Mouse (Mus musculus) limb, embryonic 10.5 days (tissue): ENCODE data around the gene Opcml. TPM values are rescaled to one million over a fixed set of nuclear protein-coding genes. Genes with fewer than 3 reads are reported as not detected.
A peak's percentile ranks its signal among the peaks of the same experiment; 100 is the strongest.

Experiments
- DNase-seq: peaks from one replicate; pipeline ENCODE4 v3.0.0-alpha.2; 2017; ENCODE audit warnings: low spot score
- H3K27ac ChIP-seq: fragments of 300-500 bp; sonication (generic); 2 replicates; pipeline ENCODE4 v1.5.1; 2016; ENCODE audit warnings: mild to moderate bottlenecking
- H3K27me3 ChIP-seq: fragments of 300-500 bp; sonication (generic); 2 replicates; pipeline ENCODE4 v1.6.1; 2016; ENCODE audit warnings: low read depth, mild to moderate bottlenecking; ENCODE audit not compliant: poor library complexity, severe bottlenecking
- H3K36me3 ChIP-seq: fragments of 300-500 bp; sonication (generic); 2 replicates; pipeline ENCODE4 v1.6.1; 2016; ENCODE audit warnings: mild to moderate bottlenecking, moderate library complexity
- H3K4me1 ChIP-seq: fragments of 300-500 bp; sonication (generic); 2 replicates; pipeline ENCODE4 v1.6.1; 2016
- H3K4me3 ChIP-seq: fragments of 300-500 bp; sonication (generic); 2 replicates; pipeline ENCODE4 v1.5.1; 2016; ENCODE audit warnings: mild to moderate bottlenecking, moderate library complexity
- H3K9me3 ChIP-seq: fragments of 300-500 bp; sonication (generic); replicated peaks from 2 replicates; pipeline ENCODE4 v1.6.1; 2016; ENCODE audit warnings: mild to moderate bottlenecking
- WGBS: fragments of 180-500 bp; shearing (Covaris S2); methylation state at CpG from one replicate; pipeline ENCODE4 v1.1.7; 2016; 5-methylcytosine and 5-hydroxymethylcytosine counted together
- polyA plus RNA-seq: library from polyadenylated mRNA; unstranded; fragments of >200 nt; fragmentation: Nextera tagmentation; extraction: Ambion mirVana; gene quantifications from 2 replicates; pipeline ENCODE4 v1.2.1, GENCODE M21; 2016

Gene Opcml
- polyA plus RNA-seq, 1 experiment from 2014 or later, result 0.46 TPM

- H3K4me1 ChIP-seq, result peaks cover 24% of the 10 kb centered on the region
- no peaks in the 10 kb centered on the region for H3K27me3 ChIP-seq
- 82% methylated on average over 8 of the region's 8 CpGs for WGBS
- no peak overlapping the region for H3K27ac ChIP-seq
- DNase-seq, result no peak
- no peaks in the 10 kb centered on the region for H3K9me3 ChIP-seq
- H3K36me3 ChIP-seq, result no peaks in the 10 kb centered on the region
- H3K4me3 ChIP-seq, result no peak overlapping the region
These were observed 513.1 kb downstream of the Opcml start for GRCm38 (mm10) chr9:28303659-28304058.

DNA sequence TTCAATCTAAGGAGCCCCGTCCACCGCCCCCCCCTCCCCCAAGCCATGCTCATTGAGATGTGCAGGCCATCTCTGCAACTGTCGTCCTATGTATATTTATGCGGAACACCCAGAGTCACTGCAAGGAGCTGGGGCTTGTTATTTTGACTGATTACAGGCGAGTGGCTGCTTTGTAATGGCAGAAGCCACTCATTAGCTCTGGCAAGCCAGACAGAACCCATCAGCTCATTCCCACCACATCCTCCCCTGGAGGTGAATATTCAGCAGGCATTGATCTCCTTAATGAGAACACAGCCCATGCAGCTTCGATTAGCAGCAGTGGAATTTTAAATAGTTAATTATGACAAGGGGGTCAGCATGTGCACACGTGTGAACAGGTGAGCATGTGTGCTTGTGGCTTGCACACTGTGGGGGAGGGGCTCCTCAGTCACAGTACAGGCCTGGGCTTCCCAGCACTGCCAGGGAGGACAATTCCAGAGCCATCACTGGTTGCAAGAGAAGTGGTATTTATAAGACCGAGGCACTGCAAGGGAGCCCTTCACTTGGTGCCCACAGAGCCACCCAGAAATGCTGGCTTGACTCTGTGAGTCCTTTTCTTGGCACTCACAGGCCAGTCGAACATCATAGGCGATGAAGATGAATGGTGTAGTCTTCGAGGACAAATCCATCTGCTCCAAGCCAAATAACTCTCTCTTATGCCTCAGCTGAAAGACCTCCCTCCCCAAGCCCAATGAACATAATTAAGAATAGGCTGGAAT is 516.0 kb downstream of the Opcml start:
- H3K27ac ChIP-seq, result 0 out of 2 replicates have a peak overlapping the region, but pooled peaks have one; percentile 25
- DNase-seq, result peak; percentile 34
- H3K4me1 ChIP-seq, result peaks cover 24% of the 10 kb centered on the region
- no peaks in the 10 kb centered on the region for H3K27me3 ChIP-seq
- H3K9me3 ChIP-seq, result no peaks in the 10 kb centered on the region
- no peak overlapping the region for H3K4me3 ChIP-seq
- 41% methylated on average over 11 of the region's 11 CpGs for WGBS
- no peaks in the 10 kb centered on the region for H3K36me3 ChIP-seq

- H3K4me3 ChIP-seq, result no peak overlapping the region
- H3K36me3 ChIP-seq, result no peaks in the 10 kb centered on the region
- no peaks in the 10 kb centered on the region for H3K9me3 ChIP-seq
- peaks cover 24% of the 10 kb centered on the region for H3K4me1 ChIP-seq
- no peak overlapping the region for H3K27ac ChIP-seq
- H3K27me3 ChIP-seq, result no peaks in the 10 kb centered on the region
- DNase-seq, result no peak
These were observed 516.5 kb downstream of the Opcml start for GRCm38 (mm10) chr9:28307122-28307430.

- H3K27ac ChIP-seq, result no peak overlapping the region
- H3K36me3 ChIP-seq, result no peaks in the 10 kb centered on the region
- 72% methylated on average over 6 of the region's 6 CpGs for WGBS
- H3K27me3 ChIP-seq, result no peaks in the 10 kb centered on the region
- DNase-seq, result no peak
- no peaks in the 10 kb centered on the region for H3K9me3 ChIP-seq
- H3K4me1 ChIP-seq, result peaks cover 24% of the 10 kb centered on the region
- no peak overlapping the region for H3K4me3 ChIP-seq
These were observed 517.0 kb downstream of the Opcml start for GRCm38 (mm10) chr9:28307481-28308050.

GRCm38 (mm10) chr9:28317881-28318280 is 527.3 kb downstream of the Opcml start:
- no peak for DNase-seq
- H3K9me3 ChIP-seq, result no peaks in the 10 kb centered on the region
- no peak overlapping the region for H3K4me3 ChIP-seq
- no peaks in the 10 kb centered on the region for H3K4me1 ChIP-seq
- H3K36me3 ChIP-seq, result no peaks in the 10 kb centered on the region
- no peak overlapping the region for H3K27ac ChIP-seq
- H3K27me3 ChIP-seq, result no peaks in the 10 kb centered on the region

- WGBS, result 86% methylated on average over 4 of the region's 4 CpGs
- Histone ChIP-seq H3K4me1 (no peaks in the 10 kb centered on the region), H3K27ac (no peak overlapping the region), H3K9me3 (no peaks in the 10 kb centered on the region), H3K36me3 (no peaks in the 10 kb centered on the region), H3K27me3 (no peaks in the 10 kb centered on the region), H3K4me3 (no peak overlapping the region)
- DNase-seq, result no peak
These were observed 528.6 kb downstream of the Opcml start for GRCm38 (mm10) chr9:28319021-28319755.

GRCm38 (mm10) chr9:28319802-28320201 is 529.2 kb downstream of the Opcml start:
- Histone ChIP-seq H3K4me1 (no peaks in the 10 kb centered on the region), H3K4me3 (no peak overlapping the region), H3K9me3 (no peaks in the 10 kb centered on the region), H3K27ac (no peak overlapping the region), H3K27me3 (no peaks in the 10 kb centered on the region), H3K36me3 (no peaks in the 10 kb centered on the region)
- WGBS, result 63% methylated on average over 1 of the region's 1 CpGs
- DNase-seq, result no peak

DNA sequence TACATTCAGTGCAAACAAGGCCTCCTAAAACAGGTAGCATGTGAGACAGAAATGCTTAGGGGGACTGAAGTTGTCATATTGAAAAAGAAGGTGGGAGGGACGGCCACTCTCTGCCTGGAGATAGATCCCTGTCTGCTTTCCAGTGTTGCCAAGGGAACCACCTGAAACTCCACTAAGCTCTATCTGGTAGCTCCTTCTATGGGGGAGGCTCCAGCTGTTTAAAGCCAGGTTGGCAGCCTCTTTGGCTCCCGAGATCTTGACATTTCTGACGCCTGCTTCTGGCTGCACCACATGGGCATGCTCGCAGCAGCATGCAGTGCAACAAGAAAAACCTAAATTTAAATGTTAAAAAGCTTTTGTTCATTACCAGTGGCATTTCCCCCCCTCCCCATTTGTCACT is 537.4 kb downstream of the Opcml start:
- Histone ChIP-seq H3K27me3 (no peaks in the 10 kb centered on the region), H3K27ac (no peak overlapping the region), H3K4me1 (no peaks in the 10 kb centered on the region), H3K4me3 (no peak overlapping the region), H3K9me3 (no peaks in the 10 kb centered on the region), H3K36me3 (no peaks in the 10 kb centered on the region)
- WGBS, result 49% methylated on average over 4 of the region's 4 CpGs
- no peak for DNase-seq

- H3K27me3 ChIP-seq, result no peaks in the 10 kb centered on the region
- 88% methylated on average over 2 of the region's 2 CpGs for WGBS
- H3K36me3 ChIP-seq, result no peaks in the 10 kb centered on the region
- H3K4me3 ChIP-seq, result no peak overlapping the region
- no peaks in the 10 kb centered on the region for H3K4me1 ChIP-seq
- H3K27ac ChIP-seq, result no peak overlapping the region
- DNase-seq, result no peak
- H3K9me3 ChIP-seq, result no peaks in the 10 kb centered on the region
These were observed 537.9 kb downstream of the Opcml start for GRCm38 (mm10) chr9:28328434-28328833.

GRCm38 (mm10) chr9:28329477-28329876 is 538.9 kb downstream of the Opcml start:
- H3K4me1 ChIP-seq, result no peaks in the 10 kb centered on the region
- no peaks in the 10 kb centered on the region for H3K9me3 ChIP-seq
- H3K27me3 ChIP-seq, result no peaks in the 10 kb centered on the region
- no peak overlapping the region for H3K27ac ChIP-seq
- no peak for DNase-seq
- no peaks in the 10 kb centered on the region for H3K36me3 ChIP-seq
- no peak overlapping the region for H3K4me3 ChIP-seq

GRCm38 (mm10) chr9:28336511-28337208 is 546.1 kb downstream of the Opcml start:
- no peak overlapping the region for H3K27ac ChIP-seq
- no peak for DNase-seq
- peaks cover 6% of the 10 kb centered on the region; the same call in 1 of the 2 replicates for H3K4me1 ChIP-seq
- H3K36me3 ChIP-seq, result no peaks in the 10 kb centered on the region
- H3K9me3 ChIP-seq, result no peaks in the 10 kb centered on the region
- no peaks in the 10 kb centered on the region for H3K27me3 ChIP-seq
- H3K4me3 ChIP-seq, result no peak overlapping the region
- WGBS, result 50% methylated on average over 10 of the region's 10 CpGs

DNA sequence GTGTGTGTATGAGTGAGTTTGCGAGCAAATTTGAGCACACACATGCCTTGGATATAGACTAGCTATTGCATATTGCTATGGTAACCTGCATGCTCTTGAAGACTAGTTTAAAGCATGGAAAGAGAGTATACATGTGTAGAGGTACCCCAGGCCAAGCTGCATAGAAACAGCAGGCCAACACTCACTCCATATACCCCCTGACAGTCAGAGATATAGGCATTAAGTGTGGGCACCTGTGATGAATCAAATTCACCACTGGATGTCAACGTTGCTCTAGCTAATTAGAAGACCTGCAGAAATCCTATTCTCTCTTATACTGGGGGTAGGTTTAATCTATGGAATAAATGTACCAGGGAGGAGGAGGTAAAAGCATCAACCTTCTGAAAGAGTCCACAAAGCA is 547.3 kb downstream of the Opcml start:
- H3K36me3 ChIP-seq, result no peaks in the 10 kb centered on the region
- WGBS, result 66% methylated on average over 2 of the region's 2 CpGs
- no peaks in the 10 kb centered on the region for H3K27me3 ChIP-seq
- no peak overlapping the region for H3K27ac ChIP-seq
- no peak overlapping the region for H3K4me3 ChIP-seq
- DNase-seq, result no peak
- peaks cover 6% of the 10 kb centered on the region; the same call in 1 of the 2 replicates for H3K4me1 ChIP-seq
- no peaks in the 10 kb centered on the region for H3K9me3 ChIP-seq

DNA sequence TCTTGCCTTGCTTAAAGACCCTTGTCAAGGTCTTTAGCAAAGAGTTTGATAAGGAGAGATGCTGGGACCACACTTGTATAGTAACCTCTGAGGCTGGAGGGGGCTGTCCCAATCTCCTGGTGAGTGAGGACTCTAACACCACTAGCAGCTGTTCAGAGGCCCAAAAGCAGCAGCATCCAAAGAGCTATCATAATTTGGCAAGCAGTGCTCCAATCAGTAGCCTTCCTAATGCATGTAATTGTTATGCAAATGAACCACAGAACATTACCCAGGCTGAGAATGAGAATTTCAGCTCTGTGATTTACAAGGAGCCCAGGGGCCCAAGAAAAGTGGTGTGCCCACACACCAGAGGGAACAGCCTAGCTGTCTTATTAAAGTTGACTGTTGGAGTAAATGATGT is 564.4 kb downstream of the Opcml start:
- Histone ChIP-seq H3K27me3 (no peaks in the 10 kb centered on the region), H3K4me1 (no peaks in the 10 kb centered on the region), H3K4me3 (no peak overlapping the region), H3K36me3 (no peaks in the 10 kb centered on the region), H3K9me3 (no peaks in the 10 kb centered on the region), H3K27ac (no peak overlapping the region)
- no peak for DNase-seq
